Mouse (Mus musculus): Measurements from ENCODE around the gene Mx1.

Gene Mx1

DNA sequence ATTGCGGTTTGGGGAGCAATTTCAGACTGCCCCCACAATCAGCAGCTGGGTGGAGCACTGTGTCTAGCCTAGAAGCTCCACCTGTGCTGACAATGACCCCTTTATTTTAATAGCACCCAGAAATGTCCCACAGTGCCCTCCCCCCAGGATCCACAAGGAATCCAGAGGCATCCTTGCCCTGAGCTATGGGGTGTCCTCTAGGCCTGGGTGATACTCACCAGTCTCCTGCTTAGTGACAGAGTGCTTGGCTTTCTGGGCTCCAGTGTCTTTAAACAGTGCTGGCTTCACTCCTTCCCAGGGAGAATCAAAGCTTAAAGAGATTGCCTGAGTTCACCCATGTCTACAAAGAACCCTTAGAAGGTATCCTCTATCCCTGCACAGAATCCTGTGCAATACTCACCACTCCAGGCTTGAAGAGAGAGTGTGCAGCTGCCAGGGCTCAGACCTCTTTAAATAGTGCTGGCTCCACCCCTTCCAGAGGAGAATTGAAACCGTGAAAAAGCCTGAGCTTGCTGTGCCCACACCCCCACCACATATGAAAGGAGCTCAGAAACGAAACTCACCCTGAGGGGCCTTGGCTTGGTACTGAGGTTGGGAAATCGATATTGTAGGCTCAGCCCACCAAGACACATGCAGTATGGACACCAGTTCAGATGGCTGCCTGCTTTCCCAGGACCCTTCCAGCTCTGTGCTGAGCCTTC is at the start of gene Mx1:
TSS of gene Mx1 (minus strand) at position 427 of the 701 bp plus-strand sequence.
- DNase-seq = no peak

DNA sequence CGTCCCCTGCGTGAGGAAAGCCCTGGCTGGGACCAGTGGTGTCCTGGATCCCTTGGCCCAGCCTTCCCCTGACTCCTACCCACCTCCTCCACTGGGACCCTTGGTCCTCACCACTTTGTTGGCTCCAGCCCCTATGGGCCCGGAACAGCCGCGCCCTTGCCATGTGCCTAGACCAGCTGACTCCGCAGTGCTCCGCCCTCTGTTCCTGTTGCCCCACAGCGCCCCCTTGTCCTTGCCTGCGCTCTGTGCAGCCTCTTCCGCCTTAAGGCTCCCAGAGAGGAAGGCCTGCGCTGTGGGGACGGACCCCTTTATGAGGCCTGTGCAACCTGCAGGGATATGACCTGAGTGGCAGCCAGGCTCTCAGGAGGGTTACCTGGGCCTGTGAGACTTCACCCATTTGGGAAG is 49.6 kb upstream of the Mx1 start:
- no peak for DNase-seq

DNA sequence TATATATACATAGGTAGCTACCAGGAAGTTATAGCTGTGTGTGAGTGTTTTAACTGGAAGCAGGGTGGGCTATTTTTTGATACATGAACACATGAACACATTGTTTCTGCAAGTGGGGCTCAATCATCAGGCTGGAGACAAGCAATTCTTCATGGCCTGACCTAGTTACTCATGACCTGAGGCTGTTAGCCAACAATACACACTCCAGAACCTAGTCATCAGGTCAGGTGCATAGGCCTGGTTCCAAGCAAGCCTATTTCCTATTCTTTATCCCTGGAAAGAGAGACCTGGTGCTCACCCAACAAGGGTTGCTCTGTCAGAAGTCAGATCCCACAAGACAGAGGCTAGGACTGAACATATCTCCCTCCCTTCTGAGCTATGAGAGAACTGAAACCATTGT is 48.8 kb upstream of the Mx1 start:
- DNase-seq = no peak

- no peak for DNase-seq
Observed at GRCm38 (mm10) chr16:97510849-97511248, 48.1 kb upstream of the Mx1 start.

GRCm38 (mm10) chr16:97507783-97508182 is 45.1 kb upstream of the Mx1 start:
- no peak for DNase-seq

DNA sequence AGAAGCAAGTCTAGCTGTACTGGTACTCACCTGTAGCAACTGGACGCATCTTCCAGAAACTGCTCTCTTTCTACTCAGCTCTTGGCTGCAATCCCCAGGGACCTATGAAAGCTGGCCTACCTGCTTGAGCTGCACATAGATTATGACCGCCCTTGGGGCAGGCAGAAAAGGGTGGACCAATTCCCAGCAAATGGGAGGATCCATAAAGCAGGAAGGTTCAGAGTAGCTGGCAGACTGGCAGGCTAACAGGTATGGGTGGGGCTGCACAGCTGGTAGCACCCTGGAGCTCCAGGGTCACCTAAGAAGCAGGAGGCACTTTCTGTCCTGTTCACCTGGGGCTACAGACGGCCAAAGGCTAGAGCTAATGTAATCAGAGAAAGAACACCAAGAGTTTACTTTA is 42.1 kb upstream of the Mx1 start:
- DNase-seq = no peak

DNA sequence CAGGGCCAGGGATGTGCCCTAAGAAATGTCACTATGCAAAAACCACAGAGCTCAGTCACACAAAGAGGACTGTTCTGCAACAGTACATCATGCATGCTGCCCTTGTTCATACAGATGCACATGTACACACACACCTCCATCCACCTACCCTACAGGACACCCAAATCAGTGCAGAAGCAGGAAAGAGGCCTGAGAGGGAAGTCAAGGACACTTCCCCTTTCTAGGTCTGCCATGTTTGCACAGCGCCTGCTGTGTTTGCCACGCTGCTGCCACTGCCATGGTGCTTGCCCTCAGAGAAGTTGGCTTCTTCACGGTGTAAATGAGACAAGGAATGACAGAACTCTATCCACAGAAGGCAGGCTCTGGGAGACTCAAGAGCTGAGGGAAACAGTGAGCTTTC is 41.1 kb upstream of the Mx1 start:
- DNase-seq = no peak

- no peak for DNase-seq
Observed at GRCm38 (mm10) chr16:97500901-97501300, 38.2 kb upstream of the Mx1 start.

DNA sequence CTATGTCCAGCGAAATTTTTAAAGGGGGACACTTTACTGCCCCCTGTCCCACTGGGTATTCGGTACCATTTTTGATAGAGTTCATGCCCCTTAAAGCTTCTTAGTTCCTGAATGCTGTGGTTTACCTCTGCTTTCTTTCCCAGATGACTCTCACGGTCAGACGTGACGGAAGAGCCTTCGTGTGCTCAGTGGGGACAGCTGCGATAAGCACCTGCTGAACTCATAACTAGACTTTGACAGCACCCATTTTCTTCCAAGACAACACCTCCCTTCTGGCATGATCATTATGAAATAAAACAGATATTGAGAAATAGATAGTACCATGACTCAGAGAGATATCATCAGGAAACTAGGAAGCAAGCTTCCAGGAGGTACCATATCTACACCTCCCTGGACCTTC is 36.7 kb upstream of the Mx1 start:
- no peak for DNase-seq

GRCm38 (mm10) chr16:97498139-97498538 is 35.4 kb upstream of the Mx1 start:
- DNase-seq = no peak

- DNase-seq = no peak
Observed at GRCm38 (mm10) chr16:97497682-97498081, 35.0 kb upstream of the Mx1 start.

- no peak for DNase-seq
Observed at GRCm38 (mm10) chr16:97496026-97496425, 33.3 kb upstream of the Mx1 start.

DNA sequence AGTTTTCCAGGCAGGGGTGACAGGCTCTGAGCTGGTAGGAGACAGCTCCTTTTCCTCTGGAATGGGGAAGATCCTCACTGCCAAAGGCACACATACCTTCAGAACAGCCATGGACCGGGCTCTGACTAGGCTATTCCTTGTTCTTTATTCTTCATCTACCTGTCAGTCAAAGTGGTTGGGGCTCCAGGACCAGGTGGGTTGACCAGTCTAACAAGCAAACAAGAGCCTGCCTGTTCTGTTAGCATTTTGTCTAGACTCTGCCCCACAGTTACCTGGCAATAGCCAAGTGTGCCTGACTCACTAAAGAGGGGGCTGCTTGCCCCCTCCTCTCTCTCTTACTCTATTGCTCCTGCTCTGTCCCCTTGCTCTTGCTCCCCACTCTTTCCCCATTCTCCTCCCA is 29.7 kb upstream of the Mx1 start:
- no peak for DNase-seq

GRCm38 (mm10) chr16:97478655-97479054 is 15.9 kb upstream of the Mx1 start:
- DNase-seq = no peak

- DNase-seq = no peak
Observed at GRCm38 (mm10) chr16:97476524-97476923, 13.8 kb upstream of the Mx1 start.

GRCm38 (mm10) chr16:97475581-97475980 is 12.9 kb upstream of the Mx1 start:
- DNase-seq = no peak

- DNase-seq = no peak
Observed at GRCm38 (mm10) chr16:97474671-97475070, 12.0 kb upstream of the Mx1 start.

DNA sequence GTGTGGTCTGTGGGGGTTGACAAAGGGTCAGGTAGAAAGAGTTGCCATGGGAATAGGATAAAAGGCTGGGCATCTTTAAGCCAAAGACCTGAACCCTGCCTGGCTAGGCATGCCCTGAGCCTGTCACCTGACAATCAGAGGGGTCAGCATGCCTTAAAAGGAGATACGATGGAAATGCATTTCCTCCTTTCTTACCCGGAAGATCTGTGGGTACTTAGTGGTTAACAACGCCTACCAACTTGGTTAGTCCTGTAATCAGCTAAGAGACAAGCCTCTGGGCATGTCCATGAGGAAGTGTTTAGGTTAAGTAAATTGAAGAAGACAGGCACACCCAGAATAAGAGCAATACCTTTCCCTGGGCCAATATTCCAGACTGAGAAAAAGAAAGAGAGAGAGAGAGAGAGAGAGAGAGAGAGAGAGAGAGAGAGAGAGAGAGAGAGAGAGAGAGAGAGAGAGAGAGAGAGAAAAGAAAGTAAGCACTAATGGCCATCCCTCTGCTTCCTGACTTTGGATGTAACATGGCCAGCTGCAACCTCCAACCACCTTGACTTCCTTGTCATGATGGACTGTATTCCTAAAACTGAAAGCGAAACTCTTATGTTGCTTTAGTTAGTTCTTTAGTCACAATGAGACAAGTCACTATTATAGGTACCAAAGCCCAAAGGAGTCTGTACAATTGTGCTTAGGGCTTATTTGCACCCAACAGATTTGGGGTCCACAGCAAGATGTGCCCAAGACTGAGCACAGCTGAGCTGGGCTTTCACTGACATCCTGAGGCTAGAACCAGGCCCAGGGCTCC is 5.5 kb upstream of the Mx1 start:
- DNase-seq = no peak

GRCm38 (mm10) chr16:97467472-97467871 is 4.8 kb upstream of the Mx1 start:
- DNase-seq = no peak

DNA sequence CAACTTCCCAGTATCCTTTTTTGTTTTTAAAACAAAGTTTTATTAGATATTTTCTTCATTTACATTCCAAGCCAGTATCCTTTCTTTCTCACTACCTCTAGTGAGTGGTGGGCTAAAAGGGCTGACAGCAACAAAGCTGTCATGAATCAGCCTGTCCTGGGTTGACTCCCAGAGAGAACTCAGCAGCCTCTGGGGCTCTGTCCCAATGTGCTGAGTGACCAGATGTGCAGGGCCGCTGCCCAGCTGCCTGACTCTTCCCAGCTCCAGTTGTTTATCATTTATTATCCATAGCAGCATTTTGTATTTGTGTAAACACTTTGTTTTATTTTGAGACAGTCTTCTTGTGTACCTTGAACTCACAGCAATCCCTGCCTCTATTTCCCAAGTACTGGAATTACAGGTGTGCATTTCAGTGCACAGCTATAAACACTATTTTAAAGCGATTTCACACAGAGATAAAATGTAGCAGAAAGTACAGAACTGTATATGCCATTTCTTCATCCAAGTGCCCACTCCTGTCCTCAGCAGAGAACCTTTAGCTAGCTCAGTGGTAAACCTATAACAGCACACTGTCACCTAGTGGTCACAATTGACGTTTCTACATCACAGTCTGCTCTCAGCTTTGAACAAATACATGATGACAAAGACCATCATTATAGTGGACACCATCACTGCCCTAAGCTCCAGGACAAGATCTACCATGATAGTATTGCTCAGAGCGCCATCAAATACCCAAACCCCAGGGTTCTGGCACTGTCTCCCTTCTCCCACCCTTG is 3.7 kb upstream of the Mx1 start:
- no peak for DNase-seq

DNA sequence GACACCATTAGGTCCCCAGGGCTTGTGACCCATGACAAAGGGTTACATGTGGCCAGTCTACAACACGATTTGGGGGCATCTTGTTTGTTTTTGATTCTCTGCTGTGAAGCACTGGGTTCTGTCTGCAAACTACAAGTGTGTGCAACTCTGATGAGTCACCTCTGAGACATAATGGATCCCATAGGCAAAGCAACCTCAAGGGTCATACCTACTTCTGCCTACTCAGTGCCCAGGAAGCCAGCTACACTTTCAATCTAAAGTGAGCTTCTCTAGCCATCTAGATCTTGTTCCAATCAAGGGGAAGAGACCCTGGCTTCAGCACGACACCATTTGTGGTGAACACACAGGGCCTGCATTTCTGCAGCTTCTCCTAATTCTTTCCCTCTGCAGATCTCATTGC is 1.4 kb downstream of the Mx1 start:
- no peak for DNase-seq

DNA sequence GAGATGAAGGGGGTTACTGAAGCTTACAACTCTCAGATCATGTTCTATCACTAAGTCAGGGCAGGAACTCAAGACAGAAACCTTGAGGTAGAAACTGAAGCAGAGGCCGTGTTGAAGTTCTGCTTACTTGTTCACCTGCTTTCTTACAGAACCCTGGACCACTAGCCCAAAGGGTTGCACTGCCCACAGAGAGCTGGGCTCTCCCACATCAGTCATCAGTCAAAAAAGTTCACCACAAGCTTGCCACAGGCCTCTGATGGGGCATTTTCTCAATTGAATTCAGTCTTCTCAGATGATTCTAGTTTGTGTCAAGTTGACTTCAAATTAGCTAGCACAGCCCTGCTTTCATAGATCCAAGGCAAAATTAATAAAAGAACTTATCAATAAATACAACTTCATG is 2.9 kb downstream of the Mx1 start:
- no peak for DNase-seq

GRCm38 (mm10) chr16:97447386-97447785 is 15.3 kb downstream of the Mx1 start:
- DNase-seq = no peak

Data from lung, postnatal 14 days (tissue).